Mouse (Mus musculus): ENCODE data around the gene Thtpa.
A peak's percentile ranks its signal among the peaks of the same experiment; 100 is the strongest.

DNA sequence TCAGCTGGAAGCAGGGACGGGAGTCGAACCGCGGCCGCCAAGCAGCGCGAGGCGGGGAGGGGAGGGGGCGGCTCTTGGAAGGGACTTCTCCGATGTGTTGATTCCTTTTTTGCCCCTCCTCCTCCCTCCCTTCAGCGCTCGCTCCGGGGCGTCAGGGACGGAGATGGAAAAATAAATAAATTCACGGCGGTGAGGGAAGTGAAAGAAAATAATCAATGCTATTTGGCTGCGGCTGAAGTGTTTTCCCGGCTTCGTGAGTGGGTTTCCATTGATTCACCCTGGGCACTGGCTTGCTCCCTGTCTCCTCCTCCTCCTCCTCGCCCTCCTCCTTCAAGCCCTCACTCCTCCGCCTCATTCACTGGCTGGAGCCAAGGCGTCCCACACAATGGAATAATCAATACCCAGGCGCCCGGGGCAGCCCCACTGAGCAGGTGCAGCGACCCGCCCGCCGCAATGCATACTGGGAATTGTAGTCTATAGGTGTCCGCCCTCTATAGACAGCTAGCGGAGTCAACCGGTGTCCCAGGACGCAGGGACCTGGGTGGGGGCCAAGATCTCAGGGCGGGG lies 2.5 kb upstream of the Thtpa start, which contains the start of gene Zfhx2:
- TF ChIP-seq POLR2A (IDR thresholded peaks at IDR 0.05; ENCODE audit: borderline replicate concordance, extremely low read depth, insufficient read depth, insufficient read length, poor library complexity, severe bottlenecking) (peak; percentile 80; the same call in 1 of the 2 replicates), CTCF (IDR thresholded peaks at IDR 0.05; ENCODE audit: borderline replicate concordance, extremely low read depth, insufficient read depth, insufficient read length) (peak; percentile 11; the same call in 1 of the 2 replicates)

Measured in brain, embryonic 14.5 days (tissue).